Mouse (Mus musculus) liver, postnatal 0 days (tissue): ENCODE data around the gene Suv39h2. TPM values are rescaled to one million over a fixed set of nuclear protein-coding genes. Genes with fewer than 3 reads are reported as not detected.

Source experiments
- ATAC-seq: fragments of 200-750 bp; cut with Nextera tagmentation; 2 replicates; pipeline ENCODE4 v1.8.0; 2017; ENCODE audit warnings: mild to moderate bottlenecking, moderate library complexity
- DNase-seq: peaks from one replicate; pipeline ENCODE4 v3.0.0-alpha.2; 2016
- H3K27ac ChIP-seq: fragments of 300-500 bp; sonication (generic); 2 replicates; pipeline ENCODE4 v1.5.1; 2014; ENCODE audit warnings: antibody characterized with exemption, moderate library complexity, mild to moderate bottlenecking, low read depth
- H3K27me3 ChIP-seq: fragments of 300-500 bp; sonication (generic); 2 replicates; pipeline ENCODE4 v1.6.1; 2014; ENCODE audit warnings: low read length, control low read depth, mixed read lengths; ENCODE audit not compliant: insufficient read depth
- H3K36me3 ChIP-seq: fragments of 300-500 bp; sonication (generic); replicated peaks from 2 replicates; pipeline ENCODE4 v1.6.1; 2014; ENCODE audit warnings: mild to moderate bottlenecking, control low read depth, low read length, moderate library complexity, mixed read lengths; ENCODE audit not compliant: insufficient read depth
- H3K4me1 ChIP-seq: fragments of 300-500 bp; sonication (generic); 2 replicates; pipeline ENCODE4 v1.6.1; 2014; ENCODE audit warnings: antibody characterized with exemption, mild to moderate bottlenecking, control low read depth; ENCODE audit not compliant: insufficient read depth
- H3K4me2 ChIP-seq: fragments of 300-500 bp; sonication (generic); 2 replicates; pipeline ENCODE4 v1.6.1; 2014; ENCODE audit warnings: low read depth, mild to moderate bottlenecking, low read length, moderate library complexity, mixed read lengths
- H3K4me3 ChIP-seq: fragments of 300-500 bp; sonication (generic); 2 replicates; pipeline ENCODE4 v1.5.1; 2014; ENCODE audit warnings: low read depth, low read length
- H3K9ac ChIP-seq: fragments of 300-500 bp; sonication (generic); replicated peaks from 2 replicates; pipeline ENCODE4 v1.6.1; 2014; ENCODE audit warnings: mild to moderate bottlenecking, moderate library complexity
- H3K9me3 ChIP-seq: fragments of 300-500 bp; sonication (generic); 2 replicates; pipeline ENCODE4 v1.6.1; 2016; ENCODE audit warnings: mild to moderate bottlenecking, control low read depth, low read length, mixed read lengths
- CTCF ChIP-seq: sonication (generic); IDR thresholded peaks from 2 replicates; pipeline ENCODE4 v1.5.1; 2016; ENCODE audit warnings: antibody characterized with exemption, low read depth
- EP300 ChIP-seq: IDR thresholded peaks from 2 replicates; pipeline ENCODE4 v1.6.1; 2016; ENCODE audit warnings: antibody characterized with exemption, low read depth, mild to moderate bottlenecking
- WGBS: fragments of 180-500 bp; shearing (Covaris S2); extraction: QIAGEN DNeasy Blood & Tissue Kit; methylation state at CpG from one replicate; pipeline ENCODE4 v1.1.7; 2014; ENCODE audit not compliant: insufficient replicate concordance; 5-methylcytosine and 5-hydroxymethylcytosine counted together
- polyA plus RNA-seq: library from polyadenylated mRNA; unstranded; fragments of >200 nt; fragmentation: Nextera tagmentation; extraction: Ambion mirVana; gene quantifications from 2 replicates; pipeline ENCODE4 v1.2.1, GENCODE M21; 2015

The Suv39h2 gene
- polyA plus RNA-seq, 1 experiment from 2014 or later: 2.5 TPM

DNA sequence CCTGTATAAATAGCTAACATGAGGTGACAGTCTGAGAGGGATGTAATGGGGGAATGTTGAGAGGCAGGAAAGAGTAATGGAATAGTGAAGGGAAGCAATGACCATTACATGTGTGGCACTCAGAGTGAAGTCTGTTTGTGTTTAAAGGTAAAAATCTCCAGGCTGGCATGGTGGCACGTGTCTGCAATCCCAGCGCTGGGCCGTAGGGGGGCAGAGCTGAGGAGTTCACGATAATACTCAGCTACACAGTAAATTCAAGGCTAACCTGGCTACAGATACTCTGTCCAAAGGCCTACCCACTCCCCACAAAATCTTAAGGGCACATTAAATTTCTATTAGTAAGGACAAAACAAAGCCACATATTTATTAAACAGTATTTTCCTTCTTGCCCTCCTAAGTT, 18.2 kb downstream of the Suv39h2 start:
- H3K4me1 ChIP-seq: no peaks in the 10 kb centered on the region
- H3K36me3 ChIP-seq: peaks cover 48% of the 10 kb centered on the region

DNA sequence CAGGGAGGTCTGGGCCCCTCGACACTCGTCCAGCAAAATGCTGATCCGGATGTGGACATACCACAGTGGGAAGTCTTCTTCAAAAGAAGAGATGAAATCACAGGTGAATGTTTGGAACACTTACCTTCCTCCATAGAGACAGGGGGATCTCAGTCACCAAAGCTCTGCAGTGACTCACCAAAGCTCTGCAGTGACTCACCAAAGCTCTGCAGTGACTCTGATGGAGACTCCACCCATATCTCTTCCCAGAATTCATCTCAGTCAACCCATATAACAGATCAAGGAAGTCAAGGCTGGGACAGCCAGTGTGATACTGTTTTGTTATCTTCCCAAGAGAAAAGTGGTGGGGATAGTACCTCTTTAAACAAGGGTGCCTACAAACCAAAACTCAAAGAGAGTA, 21.7 kb downstream of the Suv39h2 start:
- Histone ChIP-seq H3K9ac (no peak overlapping the region), H3K4me2 (no peak overlapping the region), H3K27me3 (no peaks in the 10 kb centered on the region), H3K4me1 (no peaks in the 10 kb centered on the region), H3K36me3 (peaks cover 44% of the 10 kb centered on the region), H3K4me3 (no peak overlapping the region), H3K27ac (no peak overlapping the region), H3K9me3 (no peaks in the 10 kb centered on the region)
- no peak for TF ChIP-seq EP300
- TF ChIP-seq CTCF: no peak
- WGBS: 76% methylated on average over 3 of the region's 3 CpGs
- ATAC-seq: no peak
- no peak for DNase-seq

More for the DNA sequence above, 18.2 kb downstream of the Suv39h2 start:
- Histone ChIP-seq H3K9ac (no peak overlapping the region), H3K27ac (no peak overlapping the region), H3K4me2 (no peak overlapping the region), H3K9me3 (no peaks in the 10 kb centered on the region), H3K4me3 (no peak overlapping the region), H3K27me3 (no peaks in the 10 kb centered on the region)
- 88% methylated on average over 4 of the region's 4 CpGs for WGBS
- DNase-seq (no peak), ATAC-seq (no peak)
- TF ChIP-seq EP300: no peak
- TF ChIP-seq CTCF: peak; percentile 28; the same call in 1 of the 2 replicates

DNA sequence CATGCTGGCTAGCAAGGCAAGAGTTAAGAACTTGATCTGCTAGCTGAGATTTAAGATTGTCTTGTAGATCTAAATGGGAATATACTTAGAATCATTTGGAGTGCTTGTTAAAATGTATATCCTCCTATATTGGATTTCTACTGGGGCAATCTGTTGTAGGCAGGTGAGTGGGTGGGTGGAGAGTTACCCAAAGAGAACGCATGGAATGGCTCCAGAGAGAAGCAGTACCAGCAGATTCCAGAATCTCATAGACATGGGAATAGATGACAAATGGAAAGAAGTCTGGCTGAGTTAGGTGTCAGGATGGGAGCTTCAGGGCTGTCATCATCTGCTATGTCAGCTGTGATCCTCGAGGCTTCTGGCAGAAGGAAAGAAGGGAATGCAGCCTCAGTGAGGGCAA, 25.4 kb downstream of the Suv39h2 start:
- ATAC-seq: no peak
- H3K36me3 ChIP-seq: peaks cover 51% of the 10 kb centered on the region
- TF ChIP-seq CTCF (no peak), EP300 (no peak)

DNA sequence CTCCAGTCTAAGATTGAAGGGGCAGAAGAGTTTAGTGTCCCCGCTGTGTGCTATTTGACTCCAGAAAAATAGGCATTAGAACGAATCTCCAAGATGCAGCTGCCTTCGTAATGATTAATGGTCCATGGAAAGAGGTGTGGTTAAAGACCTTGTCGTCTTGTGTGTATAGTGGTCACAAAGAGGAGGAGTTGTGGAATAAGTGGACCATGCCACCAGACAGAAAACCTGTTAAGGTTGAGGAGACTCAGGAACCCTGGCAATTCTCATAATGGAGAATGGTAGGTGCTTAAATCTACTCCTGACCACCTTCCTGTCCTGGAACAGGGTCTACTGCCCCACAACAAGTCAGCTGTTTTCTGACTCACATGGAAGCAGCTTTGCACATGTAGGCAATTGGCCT, 28.8 kb downstream of the Suv39h2 start:
- ATAC-seq: no peak
- Histone ChIP-seq H3K27ac (no peak overlapping the region), H3K4me3 (no peak overlapping the region), H3K9ac (no peak overlapping the region), H3K9me3 (no peaks in the 10 kb centered on the region), H3K4me1 (no peaks in the 10 kb centered on the region), H3K27me3 (no peaks in the 10 kb centered on the region), H3K4me2 (no peak overlapping the region), H3K36me3 (peaks cover 51% of the 10 kb centered on the region)
- 83% methylated on average over 4 of the region's 4 CpGs for WGBS
- TF ChIP-seq EP300 (no peak), CTCF (no peak)
- no peak for DNase-seq

More for the DNA sequence above, 25.4 kb downstream of the Suv39h2 start:
- 65% methylated on average over 2 of the region's 2 CpGs for WGBS
- Histone ChIP-seq H3K9ac (no peak overlapping the region), H3K9me3 (no peaks in the 10 kb centered on the region), H3K4me2 (no peak overlapping the region), H3K27me3 (no peaks in the 10 kb centered on the region), H3K4me1 (no peaks in the 10 kb centered on the region), H3K4me3 (no peak overlapping the region), H3K27ac (no peak overlapping the region)
- DNase-seq: no peak

DNA sequence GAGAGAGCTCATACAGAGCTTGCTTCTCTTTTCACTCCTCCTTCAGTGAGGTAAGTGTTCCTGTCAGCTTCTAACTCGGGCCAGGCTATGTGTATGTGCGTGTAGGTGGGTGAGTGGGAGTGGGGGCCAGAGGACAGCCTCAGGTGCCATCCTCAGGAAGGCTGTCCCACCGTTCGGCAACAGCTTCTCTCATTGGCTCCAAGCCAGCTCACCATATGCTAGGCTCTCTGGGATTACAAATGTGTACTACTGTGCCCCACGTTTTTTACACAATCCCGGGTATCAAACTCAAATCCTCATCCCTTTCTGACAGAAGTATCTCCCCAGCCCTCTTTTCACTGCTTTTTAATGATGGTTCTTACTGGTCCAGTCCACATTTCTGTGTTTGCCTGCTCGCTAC, 30.6 kb downstream of the Suv39h2 start:
- ATAC-seq (no peak), DNase-seq (no peak)

DNA sequence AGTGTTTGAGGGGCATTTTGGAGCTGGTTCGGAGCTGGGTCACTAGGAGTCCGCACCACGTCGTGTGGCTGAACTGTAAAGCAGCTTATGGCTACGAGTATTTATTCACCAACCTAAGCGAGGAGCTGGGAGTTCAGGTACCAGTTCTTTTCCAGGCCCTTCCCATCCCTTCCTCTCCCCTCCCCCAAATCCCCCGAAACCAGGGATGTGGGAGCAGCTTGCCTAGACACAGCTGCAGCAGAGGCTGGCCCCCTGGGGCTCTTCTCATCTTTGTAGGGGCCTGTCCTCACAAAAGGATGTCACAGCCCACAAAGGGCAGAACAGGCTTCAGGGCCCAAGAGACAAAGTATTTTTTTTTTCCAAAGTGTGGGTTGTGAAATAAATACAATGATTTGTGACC, 36.9 kb downstream of the Suv39h2 start:
- no peak overlapping the region for H3K9ac ChIP-seq
- no peaks in the 10 kb centered on the region for H3K9me3 ChIP-seq
- no peak overlapping the region for H3K27ac ChIP-seq
- H3K4me1 ChIP-seq: no peaks in the 10 kb centered on the region
- H3K36me3 ChIP-seq: peaks cover 41% of the 10 kb centered on the region
- ATAC-seq: no peak
- H3K27me3 ChIP-seq: no peaks in the 10 kb centered on the region
- DNase-seq: no peak
- 79% methylated on average over 7 of the region's 7 CpGs for WGBS
- H3K4me2 ChIP-seq: no peak overlapping the region
- H3K4me3 ChIP-seq: no peak overlapping the region
- TF ChIP-seq EP300 (no peak), CTCF (no peak)

More for the DNA sequence above, 30.6 kb downstream of the Suv39h2 start:
- no peak overlapping the region for H3K9ac ChIP-seq
- no peaks in the 10 kb centered on the region for H3K4me1 ChIP-seq
- TF ChIP-seq CTCF: no peak
- TF ChIP-seq EP300: no peak
- WGBS: 80% methylated on average over 7 of the region's 7 CpGs
- no peak overlapping the region for H3K4me3 ChIP-seq
- H3K27ac ChIP-seq: no peak overlapping the region
- H3K36me3 ChIP-seq: peaks cover 51% of the 10 kb centered on the region
- no peaks in the 10 kb centered on the region for H3K27me3 ChIP-seq
- H3K9me3 ChIP-seq: no peaks in the 10 kb centered on the region
- H3K4me2 ChIP-seq: no peak overlapping the region

DNA sequence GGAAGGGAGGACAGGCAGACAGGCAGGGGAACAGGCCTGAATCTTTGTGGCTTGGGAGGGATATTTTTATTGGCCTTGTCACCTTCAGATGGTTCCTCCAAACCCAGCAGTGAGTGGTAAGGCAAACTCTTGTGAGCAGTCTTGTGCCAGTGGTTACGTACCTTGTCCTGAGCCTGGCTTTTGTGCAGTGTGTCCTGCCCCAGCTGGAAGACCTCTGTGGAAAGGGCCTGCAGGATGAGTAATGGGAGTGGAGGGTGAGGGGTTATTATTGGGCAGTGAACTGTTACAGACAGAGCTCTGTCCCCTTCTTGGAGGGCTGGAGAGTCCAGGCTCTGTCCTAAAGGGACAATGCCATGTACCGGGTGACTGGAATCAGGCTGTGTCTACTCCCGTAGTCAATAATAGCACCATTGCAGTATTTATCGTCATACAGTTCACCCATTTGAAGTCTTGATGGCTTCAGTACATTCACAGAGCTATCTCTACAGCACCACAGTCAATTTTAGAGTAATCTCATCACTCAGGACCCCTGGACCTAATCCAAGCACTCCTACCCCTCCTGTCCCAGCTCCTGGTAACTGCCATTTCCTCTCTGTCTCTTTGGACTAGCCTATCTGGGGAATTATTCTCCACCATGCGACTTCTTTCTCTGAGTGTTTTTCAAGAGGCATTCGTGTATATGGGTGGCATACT, 39.3 kb downstream of the Suv39h2 start:
- Histone ChIP-seq H3K27me3 (no peaks in the 10 kb centered on the region), H3K4me2 (no peak overlapping the region), H3K27ac (no peak overlapping the region), H3K9me3 (no peaks in the 10 kb centered on the region), H3K4me3 (no peak overlapping the region), H3K9ac (no peak overlapping the region), H3K36me3 (peaks cover 29% of the 10 kb centered on the region), H3K4me1 (no peaks in the 10 kb centered on the region)
- ATAC-seq (no peak), DNase-seq (no peak)
- no peak for TF ChIP-seq CTCF
- no peak for TF ChIP-seq EP300
- WGBS: 77% methylated on average over 6 of the region's 6 CpGs
